Mouse (Mus musculus) lung, embryonic 14.5 days (tissue): ENCODE data around the gene Sertad2. TPM values are rescaled to one million over a fixed set of nuclear protein-coding genes. Genes with fewer than 3 reads are reported as not detected.

Source experiments
- ATAC-seq: fragments of 200-750 bp; cut with Nextera tagmentation; 2 replicates; pipeline ENCODE4 v1.8.0; 2017; ENCODE audit warnings: mild to moderate bottlenecking, moderate TSS enrichment, moderate library complexity; ENCODE audit not compliant: insufficient read depth
- DNase-seq: peaks from one replicate; pipeline ENCODE4 v3.0.0-alpha.2; 2015
- H3K27ac ChIP-seq: fragments of 300-500 bp; sonication (generic); 2 replicates; pipeline ENCODE4 v1.5.1; 2014; ENCODE audit warnings: low read depth, mild to moderate bottlenecking, moderate library complexity
- H3K27me3 ChIP-seq: fragments of 300-500 bp; sonication (generic); 2 replicates; pipeline ENCODE4 v1.6.1; 2014; ENCODE audit warnings: low read length, control low read depth; ENCODE audit not compliant: insufficient read depth
- H3K36me3 ChIP-seq: fragments of 300-500 bp; sonication (generic); 2 replicates; pipeline ENCODE4 v1.6.1; 2014; ENCODE audit warnings: control low read depth; ENCODE audit not compliant: insufficient read depth
- H3K4me1 ChIP-seq: fragments of 300-500 bp; sonication (generic); 2 replicates; pipeline ENCODE4 v1.6.1; 2014; ENCODE audit warnings: antibody characterized with exemption, control low read depth; ENCODE audit not compliant: insufficient read depth
- H3K4me2 ChIP-seq: fragments of 300-500 bp; sonication (generic); 2 replicates; pipeline ENCODE4 v1.6.1; 2014; ENCODE audit warnings: mild to moderate bottlenecking
- H3K4me3 ChIP-seq: fragments of 300-500 bp; sonication (generic); 2 replicates; pipeline ENCODE4 v1.5.1; 2014; ENCODE audit warnings: low read depth, low read length
- H3K9ac ChIP-seq: fragments of 300-500 bp; sonication (generic); 2 replicates; pipeline ENCODE4 v1.6.1; 2014
- H3K9me3 ChIP-seq: fragments of 300-500 bp; sonication (generic); 2 replicates; pipeline ENCODE4 v1.6.1; 2016; ENCODE audit warnings: low read depth, low read length, control low read depth
- CTCF ChIP-seq: IDR thresholded peaks from 2 replicates; pipeline ENCODE4 v1.5.1; 2016; ENCODE audit warnings: antibody characterized with exemption, low read depth
- WGBS: fragments of 180-500 bp; shearing (Covaris S2); extraction: QIAGEN DNeasy Blood & Tissue Kit; methylation state at CpG from one replicate; pipeline ENCODE4 v1.1.7; 2014; 5-methylcytosine and 5-hydroxymethylcytosine counted together
- polyA plus RNA-seq: library from polyadenylated mRNA; unstranded; fragments of >200 nt; fragmentation: Nextera tagmentation; extraction: Ambion mirVana; gene quantifications from 2 replicates; pipeline ENCODE4 v1.2.1, GENCODE M21; 2014

The Sertad2 gene
- polyA plus RNA-seq, 1 experiment from 2014 or later, result 45.8 TPM

DNA sequence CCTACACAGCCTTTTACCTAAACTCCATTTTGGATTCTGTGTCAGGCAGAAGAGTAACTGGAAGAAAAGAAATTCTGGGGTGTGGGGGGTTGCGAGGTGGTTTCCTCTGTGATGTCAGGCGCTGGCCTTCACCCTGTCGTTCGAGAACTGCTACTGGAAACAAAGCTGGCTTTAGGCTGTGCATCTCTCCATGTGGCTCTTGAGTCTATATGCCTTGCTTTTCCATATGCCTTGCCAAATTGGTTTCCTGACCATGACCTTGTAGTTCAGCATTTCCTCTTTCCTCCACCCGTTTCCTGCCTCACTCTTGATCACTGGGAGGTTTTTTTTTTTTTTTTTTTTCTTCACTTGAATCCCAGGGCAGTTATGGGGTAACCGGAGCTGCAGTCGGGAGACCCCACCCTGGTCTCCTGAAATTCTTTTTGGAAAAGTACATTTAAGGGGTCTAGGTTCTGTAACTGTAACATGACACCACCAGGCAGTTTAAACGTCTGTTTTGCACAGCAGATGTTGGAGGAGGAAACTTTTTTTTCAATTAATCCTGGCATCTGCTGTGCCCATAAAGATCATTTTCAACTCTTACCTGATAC is 33.1 kb downstream of the Sertad2 start:
- peak overlapping the region; percentile 36; the same call in 1 of the 2 replicates for H3K27ac ChIP-seq
- peaks cover 9% of the 10 kb centered on the region; the same call in 1 of the 2 replicates for H3K4me1 ChIP-seq
- ATAC-seq (peak; percentile 61; the same call in 1 of the 2 replicates), DNase-seq (peak; percentile 70)
- no peak overlapping the region for H3K9ac ChIP-seq
- H3K4me2 ChIP-seq, result no peak overlapping the region
- H3K4me3 ChIP-seq, result no peak overlapping the region
- TF ChIP-seq CTCF, result no peak
- no peaks in the 10 kb centered on the region for H3K27me3 ChIP-seq
- no peaks in the 10 kb centered on the region for H3K9me3 ChIP-seq
- WGBS, result 26% methylated on average over 8 of the region's 8 CpGs
- H3K36me3 ChIP-seq, result no peaks in the 10 kb centered on the region

DNA sequence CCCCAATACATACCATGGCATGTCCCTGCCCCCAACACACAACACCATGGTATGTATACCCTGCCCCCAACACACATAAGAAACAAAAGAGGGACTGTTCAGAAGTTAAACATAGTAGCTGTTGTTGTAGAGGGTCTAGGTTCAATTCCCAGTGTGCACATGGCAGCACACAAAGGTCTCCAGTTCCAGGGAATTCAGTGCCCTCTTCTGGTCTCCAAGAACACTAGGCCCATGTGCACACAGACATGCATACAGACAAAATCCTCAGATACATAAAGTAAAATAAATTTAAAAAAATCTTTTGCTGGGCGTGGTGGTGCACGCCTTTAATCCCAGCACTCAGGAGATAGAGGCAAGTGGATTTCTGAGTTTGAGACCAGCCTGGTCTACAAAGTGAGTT is 39.7 kb downstream of the Sertad2 start:
- H3K36me3 ChIP-seq, result no peaks in the 10 kb centered on the region
- no peaks in the 10 kb centered on the region for H3K27me3 ChIP-seq
- H3K9me3 ChIP-seq, result no peaks in the 10 kb centered on the region
- 85% methylated on average over 2 of the region's 2 CpGs for WGBS
- DNase-seq, result no peak
- no peak for TF ChIP-seq CTCF
- no peaks in the 10 kb centered on the region for H3K4me1 ChIP-seq
- H3K27ac ChIP-seq, result no peak overlapping the region
- no peak overlapping the region for H3K4me3 ChIP-seq
- no peak for ATAC-seq
- H3K9ac ChIP-seq, result no peak overlapping the region
- no peak overlapping the region for H3K4me2 ChIP-seq

DNA sequence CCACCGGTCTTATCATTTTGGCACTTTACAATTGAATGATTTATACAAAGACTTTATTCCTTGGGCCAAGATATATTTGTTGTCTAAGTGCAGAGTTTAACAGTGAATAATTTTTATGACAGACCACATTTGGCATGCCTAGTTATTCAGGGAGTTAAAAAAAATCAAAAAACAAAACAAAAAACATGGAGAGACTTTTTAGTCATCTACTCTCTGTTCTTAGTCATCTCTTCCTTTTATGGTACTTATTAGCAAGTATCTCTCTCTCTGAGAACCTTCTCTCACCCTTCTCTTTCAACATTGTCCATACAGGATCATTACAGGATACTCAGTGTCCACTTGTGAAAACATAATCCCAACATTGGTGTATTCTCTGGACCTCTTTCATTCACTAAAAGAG is 42.2 kb downstream of the Sertad2 start:
- Histone ChIP-seq H3K27ac (no peak overlapping the region), H3K4me3 (no peak overlapping the region), H3K9me3 (no peaks in the 10 kb centered on the region), H3K36me3 (no peaks in the 10 kb centered on the region), H3K9ac (no peak overlapping the region), H3K4me1 (peaks cover 11% of the 10 kb centered on the region; the same call in 1 of the 2 replicates), H3K4me2 (no peak overlapping the region), H3K27me3 (no peaks in the 10 kb centered on the region)
- no peak for ATAC-seq
- no peak for DNase-seq
- no peak for TF ChIP-seq CTCF
- 68% methylated on average over 1 of the region's 1 CpGs for WGBS

DNA sequence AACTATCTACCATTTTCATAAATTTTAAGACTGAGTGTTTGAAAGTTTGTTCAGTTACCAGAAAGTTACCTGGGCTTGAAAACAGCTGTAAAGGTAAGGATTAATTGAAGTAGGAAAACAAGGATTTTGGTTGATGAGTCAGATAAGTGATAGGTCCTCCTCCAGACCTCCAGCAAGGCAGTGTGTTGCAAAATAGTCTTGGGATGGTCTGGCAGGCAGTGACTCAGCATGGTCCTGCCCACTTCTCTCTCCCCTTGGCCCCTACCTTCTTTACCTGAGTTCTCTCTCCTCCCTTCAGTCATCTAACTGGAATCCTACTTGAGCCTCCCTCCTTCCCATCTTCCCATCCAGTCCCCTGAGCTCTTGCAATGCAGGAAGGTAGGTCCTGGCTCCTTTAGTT is 43.1 kb downstream of the Sertad2 start:
- no peak overlapping the region for H3K9ac ChIP-seq
- H3K4me3 ChIP-seq, result no peak overlapping the region
- no peaks in the 10 kb centered on the region for H3K27me3 ChIP-seq
- H3K27ac ChIP-seq, result no peak overlapping the region
- TF ChIP-seq CTCF, result no peak
- DNase-seq (no peak), ATAC-seq (no peak)
- H3K4me1 ChIP-seq, result peaks cover 11% of the 10 kb centered on the region; the same call in 1 of the 2 replicates
- no peaks in the 10 kb centered on the region for H3K36me3 ChIP-seq
- no peaks in the 10 kb centered on the region for H3K9me3 ChIP-seq
- no peak overlapping the region for H3K4me2 ChIP-seq

DNA sequence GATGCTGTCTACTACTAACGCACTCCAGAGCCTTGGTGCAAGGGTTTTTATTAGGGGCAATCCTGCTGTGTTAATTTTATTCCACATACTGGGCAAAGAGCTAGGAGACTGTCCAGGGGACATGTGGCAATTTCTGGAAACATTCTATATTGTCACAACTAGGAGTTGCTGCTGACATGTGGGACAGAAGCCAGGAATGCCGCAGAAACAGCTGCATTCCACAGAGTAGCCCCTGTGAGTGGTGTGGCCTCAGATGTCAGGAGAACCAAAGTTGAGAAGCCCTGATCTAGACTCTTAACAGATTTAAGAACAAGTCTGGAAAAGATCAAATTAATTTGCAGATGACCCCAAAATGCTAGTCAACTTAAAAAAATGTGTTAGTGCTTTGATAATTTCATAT is 46.3 kb downstream of the Sertad2 start:
- ATAC-seq (peak; percentile 90), DNase-seq (peak; percentile 88)
- H3K4me3 ChIP-seq, result no peak overlapping the region
- H3K36me3 ChIP-seq, result no peaks in the 10 kb centered on the region
- no peak overlapping the region for H3K4me2 ChIP-seq
- H3K4me1 ChIP-seq, result peaks cover 11% of the 10 kb centered on the region
- 28% methylated on average over 2 of the region's 2 CpGs for WGBS
- no peak for TF ChIP-seq CTCF
- H3K9ac ChIP-seq, result no peak overlapping the region
- H3K27ac ChIP-seq, result peak overlapping the region; percentile 81
- no peaks in the 10 kb centered on the region for H3K9me3 ChIP-seq
- no peaks in the 10 kb centered on the region for H3K27me3 ChIP-seq

DNA sequence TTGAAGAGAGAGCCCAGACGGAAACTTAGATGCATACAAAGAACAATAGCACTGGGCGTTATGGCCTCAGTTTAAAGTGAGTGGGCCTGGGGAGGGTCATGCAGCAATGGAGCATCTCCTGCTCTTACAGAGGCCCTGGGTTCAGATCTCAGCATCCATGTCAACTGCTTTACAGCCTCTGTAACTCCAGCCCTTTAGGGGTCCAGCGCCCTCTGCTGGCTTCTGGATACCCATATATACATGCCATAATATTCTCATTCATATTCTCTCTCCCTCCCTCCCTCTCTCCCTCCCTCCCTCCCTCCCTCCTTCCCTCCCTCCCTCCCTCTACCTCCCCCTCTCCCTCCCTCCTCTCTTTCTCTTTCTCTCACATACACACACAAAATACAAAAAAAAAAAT is 49.0 kb downstream of the Sertad2 start:
- Histone ChIP-seq H3K9ac (no peak overlapping the region), H3K4me1 (peaks cover 17% of the 10 kb centered on the region), H3K9me3 (no peaks in the 10 kb centered on the region), H3K36me3 (no peaks in the 10 kb centered on the region), H3K4me2 (no peak overlapping the region), H3K27me3 (no peaks in the 10 kb centered on the region), H3K4me3 (no peak overlapping the region), H3K27ac (no peak overlapping the region)
- DNase-seq (no peak), ATAC-seq (no peak)
- WGBS, result 61% methylated on average over 3 of the region's 3 CpGs
- no peak for TF ChIP-seq CTCF

DNA sequence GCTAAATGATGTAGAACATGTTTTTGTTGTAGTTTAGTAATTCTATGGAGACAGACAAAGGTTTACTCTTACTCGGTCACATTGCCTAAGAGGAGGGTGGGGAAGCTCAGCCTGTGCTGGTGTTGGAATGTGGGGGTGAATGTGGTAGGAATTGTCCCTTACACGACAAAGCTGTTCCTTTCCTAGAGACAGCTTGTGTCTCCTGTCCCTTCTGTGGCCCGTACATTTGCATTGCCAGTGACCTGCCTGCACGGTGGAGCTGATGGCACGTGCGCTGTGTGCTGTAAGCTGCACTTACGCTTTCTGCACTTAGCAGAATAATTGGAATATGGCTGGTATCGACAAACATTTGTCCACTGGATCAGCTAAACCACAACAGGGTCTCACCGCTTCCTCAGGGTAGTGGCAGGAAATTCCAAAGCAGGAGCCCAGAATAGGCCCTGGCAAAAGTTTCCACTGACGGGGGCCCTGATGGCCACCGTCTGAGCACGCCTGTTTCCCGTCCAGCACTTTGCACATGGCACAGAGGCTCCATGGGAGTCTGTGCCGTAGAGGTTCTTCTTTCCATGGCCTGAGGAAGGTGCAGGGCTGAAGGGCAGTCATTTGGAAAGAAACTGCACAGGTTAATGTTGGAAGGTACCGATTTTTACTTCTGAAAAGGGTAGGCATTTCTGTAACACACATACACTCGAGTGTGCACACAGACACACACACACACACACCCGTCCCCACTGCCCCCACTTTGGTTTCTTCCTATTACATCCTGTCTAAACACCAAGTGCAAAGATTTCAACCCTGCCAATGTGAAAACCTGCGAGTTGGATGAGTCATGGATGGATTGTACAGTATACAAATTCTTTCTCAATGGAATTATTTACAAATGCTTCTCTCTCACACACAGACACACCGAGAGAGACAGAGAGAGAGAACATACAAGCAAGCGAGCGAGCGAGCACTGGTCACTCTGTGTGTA is 51.5 kb downstream of the Sertad2 start:
- no peaks in the 10 kb centered on the region for H3K36me3 ChIP-seq
- H3K9me3 ChIP-seq, result no peaks in the 10 kb centered on the region
- H3K4me1 ChIP-seq, result peaks cover 7% of the 10 kb centered on the region
- no peak overlapping the region for H3K9ac ChIP-seq
- peak; percentile 58 for DNase-seq
- ATAC-seq, result peak; percentile 60; the same call in 1 of the 2 replicates
- no peak overlapping the region for H3K4me3 ChIP-seq
- 0 out of 2 replicates have a peak overlapping the region, but pooled peaks have one; percentile 13 for H3K4me2 ChIP-seq
- WGBS, result 54% methylated on average over 22 of the region's 22 CpGs
- H3K27ac ChIP-seq, result peak overlapping the region; percentile 25; the same call in 1 of the 2 replicates
- H3K27me3 ChIP-seq, result no peaks in the 10 kb centered on the region
- no peak for TF ChIP-seq CTCF
